Mouse (Mus musculus) mature B cell (primary cell): Measurements from ENCODE around the gene Vezf1.

Experiments used
- in situ Hi-C: fragments of 300-500 bp; cut with MboI; formaldehyde crosslinking; loops from 2 replicates; pipeline ENCODE4 v1.14.3; 2019

Vezf1 gene

DNA sequence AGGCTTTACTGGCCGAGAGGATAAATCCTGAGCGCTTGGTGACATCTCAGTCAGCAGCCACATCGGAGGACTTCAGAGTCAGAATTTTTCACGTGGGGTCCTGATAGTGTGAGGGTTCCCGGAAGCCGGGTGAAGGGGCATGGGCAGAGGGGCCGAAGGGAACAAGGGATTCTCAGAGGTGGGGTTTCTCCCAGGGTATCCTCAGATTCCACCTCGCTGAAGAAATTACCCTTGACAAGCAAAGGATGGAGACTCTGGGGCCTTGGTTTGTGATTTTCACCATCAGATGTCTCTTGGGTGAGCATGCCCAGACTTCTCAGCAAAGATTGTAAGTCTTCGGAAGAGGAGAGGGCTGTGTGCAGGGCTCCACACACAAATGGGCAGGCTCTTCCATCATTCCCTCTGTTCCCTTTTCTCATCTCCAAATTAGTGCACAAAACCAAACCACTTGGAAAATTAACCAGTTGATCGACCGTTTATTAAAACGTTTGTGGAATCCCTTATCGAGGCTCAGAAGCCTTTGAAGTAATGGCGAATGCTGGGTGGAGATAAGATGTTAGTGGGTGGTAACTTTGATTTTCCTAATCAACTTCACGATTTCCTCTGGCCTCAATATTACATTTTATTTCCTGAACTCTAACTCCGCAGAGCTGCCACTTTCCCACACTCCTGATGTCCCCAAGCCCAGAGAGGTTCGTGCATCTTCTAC is 30.1 kb downstream of the Vezf1 start, which contains the start of gene Cuedc1:
Gene Cuedc1 (plus strand): TSS at position 38 of the 709 bp plus-strand sequence.
- in situ Hi-C loops, result no loop called here

DNA sequence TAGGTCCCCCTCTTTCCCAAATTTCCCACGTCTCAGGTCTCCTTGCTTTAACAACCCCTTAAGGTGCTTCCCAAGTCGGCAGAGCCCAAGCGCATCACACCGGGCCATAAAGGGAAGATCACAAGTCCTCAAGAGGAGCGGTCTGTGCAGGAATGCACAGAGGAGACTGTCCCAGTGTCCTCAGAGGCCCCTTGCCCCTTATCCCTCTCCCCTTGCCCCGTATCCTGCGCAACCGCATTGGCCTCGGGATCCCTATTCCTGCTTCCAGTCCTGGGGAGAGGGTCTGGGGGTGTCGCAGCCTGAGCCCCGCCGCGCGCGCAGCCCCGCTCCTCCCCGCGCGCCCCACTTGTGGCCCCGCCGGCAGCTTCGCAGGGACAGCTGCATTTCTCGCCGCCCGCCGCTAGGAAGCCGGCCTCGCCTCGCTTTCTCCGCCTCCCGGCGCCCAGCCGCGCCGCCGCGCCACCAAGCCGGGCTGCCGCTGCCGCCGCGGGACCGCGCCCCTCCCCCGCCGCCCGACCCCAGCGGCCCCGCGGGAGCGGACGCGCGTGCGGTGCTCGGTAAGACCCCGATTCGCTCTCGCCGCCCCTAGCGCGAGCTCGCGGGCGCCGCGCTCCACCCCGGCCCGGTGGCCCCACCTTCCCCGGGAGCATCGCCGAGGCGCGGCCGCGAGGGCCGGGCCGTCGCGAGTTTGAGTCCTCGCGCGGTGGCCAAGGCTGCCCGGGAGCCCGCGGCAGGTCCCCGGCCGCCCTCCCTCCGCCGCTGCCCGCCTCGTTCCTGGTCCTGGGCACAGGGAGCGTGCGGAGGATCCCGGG is 30.9 kb downstream of the Vezf1 start:
- in situ Hi-C loops, result no loop called here

DNA sequence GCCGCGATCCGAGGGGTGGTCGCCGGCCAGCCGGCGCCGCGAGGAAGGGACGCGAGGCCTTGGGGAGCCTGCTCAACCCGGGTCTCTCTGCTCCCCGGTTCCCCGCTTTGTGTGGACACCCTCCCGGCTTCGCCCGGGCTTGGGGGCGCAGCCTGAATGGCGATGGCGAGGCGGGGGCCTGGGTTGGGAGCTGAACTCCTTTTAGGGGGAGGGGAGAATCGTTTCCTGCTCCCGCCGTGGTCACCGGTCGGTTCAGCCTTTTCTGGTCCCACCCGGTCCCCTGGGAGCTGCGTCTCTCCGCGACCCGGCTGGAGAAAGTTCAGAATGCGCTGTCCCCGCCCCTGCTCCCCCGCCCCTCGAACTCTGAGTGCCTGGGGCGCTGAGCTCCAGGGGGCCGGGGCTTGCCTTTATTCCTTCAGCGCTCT is 31.5 kb downstream of the Vezf1 start:
- in situ Hi-C loops, result no loop called here

DNA sequence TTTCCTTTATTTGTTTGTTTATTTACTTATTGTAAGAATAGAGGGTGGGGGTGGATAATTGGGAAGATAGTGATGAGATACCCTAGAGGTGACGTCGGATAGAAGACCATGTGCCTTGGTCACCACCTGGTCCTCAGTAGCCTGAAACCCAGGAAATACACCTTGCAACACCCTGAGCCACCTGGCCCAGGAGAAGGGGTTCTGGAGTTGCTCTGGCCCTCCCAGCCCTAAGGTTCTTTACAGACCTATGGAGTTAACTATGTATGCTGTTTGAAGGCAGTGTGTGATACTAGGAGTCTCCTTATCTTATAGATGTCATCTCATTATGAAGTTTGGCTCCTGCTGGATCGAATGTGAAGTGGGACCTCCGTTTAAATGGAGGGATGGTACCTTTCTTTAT is 32.1 kb downstream of the Vezf1 start:
- in situ Hi-C loops, result no loop called here

DNA sequence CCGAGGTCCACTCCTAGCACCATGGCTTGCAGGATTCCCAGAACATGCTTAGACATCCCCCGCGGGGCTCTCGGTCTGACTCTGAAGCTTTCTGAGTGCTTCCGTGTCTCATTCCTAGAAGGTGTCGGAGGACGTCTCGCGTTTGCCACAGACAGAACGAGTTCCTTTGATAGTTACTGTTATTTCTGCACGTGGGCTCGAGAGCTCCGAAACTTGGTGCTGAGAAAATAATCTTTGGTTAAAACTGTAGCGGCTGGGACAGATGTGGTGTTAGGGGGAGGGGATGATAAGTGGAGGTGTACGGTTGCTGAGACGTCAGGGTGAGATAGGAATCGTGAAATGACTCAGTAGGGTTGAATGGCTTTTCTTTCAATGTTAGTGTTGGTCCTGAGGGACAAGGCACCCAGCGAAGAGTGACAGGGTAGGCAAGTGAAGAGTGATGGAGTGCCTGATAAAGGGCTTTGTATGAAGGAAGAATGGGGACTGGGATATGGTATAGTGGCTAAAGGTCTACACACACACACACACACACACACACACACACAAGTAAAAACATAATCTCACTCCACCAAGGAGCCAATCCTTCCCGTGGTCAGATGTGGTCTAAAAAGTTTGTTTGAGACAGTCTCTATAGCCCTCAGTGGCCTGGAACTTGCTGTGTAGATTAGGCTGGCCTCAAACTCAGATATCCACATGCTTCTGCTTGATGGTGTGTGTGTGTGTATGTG is 35.3 kb downstream of the Vezf1 start:
- in situ Hi-C loops, result no loop called here

DNA sequence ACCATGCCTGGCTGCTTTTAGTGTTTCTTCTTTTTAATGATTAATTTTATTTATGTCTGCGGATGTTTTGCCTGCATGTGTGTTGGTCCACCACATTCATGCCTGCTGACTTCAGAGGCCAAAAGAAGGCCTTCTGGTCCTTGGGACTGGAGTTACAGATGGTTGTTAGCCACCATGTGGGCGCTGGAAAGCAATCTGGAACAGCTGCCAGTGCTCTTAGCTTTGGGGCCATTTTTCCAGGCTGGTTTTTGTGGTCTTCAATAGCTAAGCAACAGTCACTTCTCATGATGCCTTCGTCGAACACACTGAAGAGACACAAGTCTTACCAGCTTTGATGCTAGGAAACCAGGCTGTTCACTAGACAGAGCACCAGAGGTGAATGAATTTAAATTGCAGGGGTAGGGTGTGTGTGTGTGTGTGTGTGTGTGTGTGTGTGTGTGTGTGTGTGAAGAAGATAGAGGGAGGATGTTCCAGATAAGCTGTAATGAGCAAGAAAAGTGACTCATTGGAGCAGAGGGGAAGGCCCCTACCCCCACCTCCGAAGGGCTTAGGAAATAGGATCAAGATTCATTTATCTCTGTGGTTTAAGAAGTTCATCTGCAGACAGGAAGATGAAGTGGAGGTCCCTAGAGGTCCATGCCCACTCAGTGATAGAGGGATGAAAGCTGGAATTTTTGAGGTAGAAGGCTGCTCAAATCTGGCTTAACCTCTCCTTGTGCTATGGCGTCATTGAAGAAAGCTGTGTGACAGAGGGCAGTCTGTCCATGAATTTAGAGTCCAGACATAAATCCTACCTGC is 37.6 kb downstream of the Vezf1 start:
- in situ Hi-C loops, result no loop called here

DNA sequence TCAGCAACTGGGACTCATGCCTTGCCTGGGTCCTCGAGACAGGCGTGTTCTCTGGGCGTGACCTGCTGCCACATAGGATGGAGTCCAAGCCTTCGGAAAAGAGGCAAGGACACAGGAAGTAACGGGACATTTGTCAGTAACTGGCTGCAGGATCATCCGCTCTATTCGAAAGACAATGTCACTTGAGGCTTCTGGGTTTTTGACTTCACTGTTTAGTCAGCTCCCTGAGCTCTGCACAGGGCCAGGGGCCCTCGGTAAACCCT is 38.1 kb downstream of the Vezf1 start:
- in situ Hi-C loops, result no loop called here

DNA sequence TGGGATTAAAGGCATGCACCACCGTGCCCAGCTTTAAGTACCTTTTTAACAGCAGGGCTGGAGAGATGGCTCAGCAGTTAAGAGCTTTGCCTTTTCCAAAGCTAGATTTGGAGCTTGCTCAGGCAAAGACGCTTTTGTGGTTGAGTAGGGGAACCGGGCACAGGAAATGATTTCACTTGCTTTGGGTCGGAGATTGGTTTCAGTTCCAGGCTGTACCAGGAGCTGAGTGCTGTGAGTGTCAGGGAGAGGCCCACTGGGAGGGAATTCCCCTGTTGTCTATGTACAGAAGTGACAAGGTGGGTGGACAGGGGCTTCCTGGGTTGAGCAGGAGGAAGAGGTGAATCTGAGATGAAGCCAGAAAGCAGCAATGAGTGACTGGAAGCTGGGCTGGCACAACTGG is 39.3 kb downstream of the Vezf1 start:
- in situ Hi-C loops, result no loop called here

DNA sequence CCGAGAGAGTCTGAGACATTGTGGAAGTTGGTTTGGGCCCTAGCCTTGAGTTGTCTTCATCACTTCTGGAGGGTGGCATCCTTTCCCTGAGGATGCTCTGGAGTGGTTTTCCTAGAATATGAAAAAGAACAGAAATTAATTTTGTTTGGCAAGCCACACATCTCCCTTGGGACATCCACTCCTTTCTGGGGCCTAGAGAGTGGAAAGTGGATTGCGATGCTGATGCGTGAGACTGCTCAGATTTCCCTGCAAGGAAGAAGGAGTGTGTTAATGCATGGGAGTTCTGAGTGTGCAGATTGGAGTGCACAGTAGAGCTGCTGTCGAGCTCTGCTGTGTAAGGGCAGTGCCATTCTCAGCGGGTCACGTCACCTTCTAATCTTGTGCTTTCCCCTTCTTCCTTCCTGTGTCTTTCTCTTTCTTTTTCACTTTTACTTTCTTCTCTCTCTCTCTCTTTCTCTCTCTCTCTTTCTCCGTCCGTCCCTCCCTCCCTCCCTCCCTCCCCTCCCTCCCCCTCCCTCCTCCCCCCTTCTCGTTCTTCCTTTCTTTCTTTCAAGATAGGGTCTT is 42.0 kb downstream of the Vezf1 start:
- in situ Hi-C loops, result no loop called here

DNA sequence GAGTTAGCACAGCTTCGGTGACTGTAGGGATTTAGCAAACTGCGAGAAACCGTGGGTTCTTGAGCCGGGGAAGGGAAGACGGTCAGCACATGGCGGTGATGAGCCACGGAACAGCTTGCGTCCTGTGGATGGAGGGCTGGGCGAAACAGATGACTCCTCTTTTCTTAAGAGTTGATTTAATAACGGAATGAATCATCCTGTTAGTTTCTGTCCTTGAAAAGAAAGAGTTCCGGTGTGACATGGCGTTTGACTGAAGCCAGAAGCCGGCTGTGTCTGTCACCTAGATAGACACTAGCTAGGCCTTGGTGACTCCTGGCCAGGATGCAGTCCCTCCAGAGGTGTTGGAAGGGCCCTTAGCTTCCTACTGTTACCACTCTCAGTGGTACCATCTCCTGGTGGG is 44.0 kb downstream of the Vezf1 start:
- in situ Hi-C loops, result no loop called here

DNA sequence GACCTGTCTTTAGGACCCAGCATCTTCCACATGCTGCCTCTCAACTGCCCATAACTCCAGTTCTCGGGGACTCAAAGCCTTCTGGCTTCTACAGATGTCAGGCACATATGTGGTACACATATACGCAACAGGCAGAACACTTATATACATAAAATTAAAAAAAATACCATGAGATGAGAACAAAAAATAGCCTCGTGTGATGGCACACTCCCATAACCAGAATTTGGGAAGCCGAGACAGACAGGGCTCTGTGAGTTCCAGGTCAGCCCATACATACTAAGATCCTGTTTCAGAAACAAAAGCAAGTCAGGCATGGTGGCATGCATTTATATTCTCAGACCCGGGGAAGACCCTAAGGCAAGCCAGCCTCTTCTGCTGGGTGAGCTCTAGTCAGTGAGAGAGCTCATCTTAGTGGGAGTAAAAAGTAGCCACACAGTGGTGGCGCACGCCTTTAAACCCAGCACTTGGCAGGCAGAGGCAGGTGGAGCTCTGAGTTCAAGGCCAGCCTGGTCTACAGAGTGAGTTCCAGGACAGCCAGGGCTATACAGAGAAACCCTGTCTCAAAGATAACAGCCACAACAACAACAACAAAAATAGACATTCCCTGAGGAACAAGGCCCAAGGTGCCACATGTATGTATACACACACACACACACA is 44.7 kb downstream of the Vezf1 start:
- in situ Hi-C loops, result no loop called here

DNA sequence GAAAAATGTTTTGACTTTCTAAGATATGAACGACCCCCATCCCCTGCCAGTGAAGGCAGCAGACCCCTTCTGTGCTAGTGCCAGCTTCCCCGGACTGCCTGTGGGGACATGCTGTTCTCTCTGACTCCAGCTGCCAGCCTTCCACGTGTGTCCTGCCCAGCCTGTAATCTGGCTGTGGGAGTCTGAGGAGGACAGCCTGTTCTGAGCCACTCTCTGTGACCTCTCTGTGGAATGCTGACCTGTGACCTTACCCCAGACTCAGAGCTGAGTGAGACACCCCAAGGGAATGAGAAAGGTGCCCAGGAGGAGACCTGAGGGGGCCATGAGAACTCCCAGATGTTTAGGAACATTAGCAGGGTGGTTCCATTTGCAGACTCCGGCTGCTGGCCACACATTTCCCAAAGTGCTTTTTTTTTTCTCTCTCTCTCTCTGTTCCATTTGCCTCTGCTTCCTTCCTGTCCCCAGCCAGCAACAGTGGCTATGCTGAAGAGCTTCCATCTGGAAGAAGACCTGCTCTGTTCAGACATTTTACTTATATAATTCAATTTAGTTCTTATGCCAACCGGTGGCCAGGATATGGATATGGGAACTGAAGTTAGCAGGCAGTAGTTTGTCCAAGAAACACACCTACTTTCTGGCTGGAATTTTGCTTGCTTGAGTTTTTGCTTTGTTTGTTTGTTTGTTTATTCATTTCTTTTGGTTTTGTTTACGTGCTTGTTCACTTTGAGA is 45.6 kb downstream of the Vezf1 start:
- in situ Hi-C loops, result no loop called here

DNA sequence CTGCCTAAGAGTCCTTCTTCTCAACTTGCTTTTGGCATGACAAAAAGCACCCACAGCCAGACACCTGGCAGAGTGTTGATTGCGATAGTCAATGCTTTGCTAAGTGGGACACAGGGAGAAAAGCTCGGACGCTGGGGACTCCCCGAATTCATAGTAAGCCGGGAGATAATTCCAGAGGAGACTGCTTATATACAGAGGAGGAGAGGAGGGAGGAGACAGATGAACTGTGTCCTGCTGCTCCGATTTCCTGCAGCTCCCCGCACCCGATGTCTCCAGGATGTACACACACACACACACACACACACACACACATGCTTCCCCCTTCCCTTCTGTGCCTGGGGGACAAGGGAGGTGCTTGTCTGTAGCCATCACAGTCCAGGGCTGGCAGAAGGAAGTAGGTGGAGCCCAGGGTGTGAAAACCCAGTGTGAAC is 46.8 kb downstream of the Vezf1 start:
- in situ Hi-C loops, result no loop called here

DNA sequence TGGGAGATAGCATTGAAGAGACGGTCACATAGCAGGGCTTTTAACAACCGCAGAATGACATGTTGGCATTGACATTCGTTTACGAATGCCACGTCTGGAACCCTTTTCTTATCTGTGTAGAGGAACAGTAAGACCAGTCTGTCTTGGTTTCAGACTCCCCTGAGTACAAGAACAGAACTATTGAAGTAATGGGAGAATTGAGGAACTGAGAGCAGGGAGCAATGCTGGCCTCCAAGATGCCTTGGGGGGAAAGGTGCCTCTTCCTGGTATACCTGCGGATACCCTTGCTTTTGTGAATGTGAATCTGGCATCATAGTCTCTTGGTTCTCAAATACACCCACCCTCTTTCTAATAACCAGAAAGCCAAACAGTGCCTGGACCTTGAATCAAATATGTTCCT is 48.5 kb downstream of the Vezf1 start:
- in situ Hi-C loops, result no loop called here

DNA sequence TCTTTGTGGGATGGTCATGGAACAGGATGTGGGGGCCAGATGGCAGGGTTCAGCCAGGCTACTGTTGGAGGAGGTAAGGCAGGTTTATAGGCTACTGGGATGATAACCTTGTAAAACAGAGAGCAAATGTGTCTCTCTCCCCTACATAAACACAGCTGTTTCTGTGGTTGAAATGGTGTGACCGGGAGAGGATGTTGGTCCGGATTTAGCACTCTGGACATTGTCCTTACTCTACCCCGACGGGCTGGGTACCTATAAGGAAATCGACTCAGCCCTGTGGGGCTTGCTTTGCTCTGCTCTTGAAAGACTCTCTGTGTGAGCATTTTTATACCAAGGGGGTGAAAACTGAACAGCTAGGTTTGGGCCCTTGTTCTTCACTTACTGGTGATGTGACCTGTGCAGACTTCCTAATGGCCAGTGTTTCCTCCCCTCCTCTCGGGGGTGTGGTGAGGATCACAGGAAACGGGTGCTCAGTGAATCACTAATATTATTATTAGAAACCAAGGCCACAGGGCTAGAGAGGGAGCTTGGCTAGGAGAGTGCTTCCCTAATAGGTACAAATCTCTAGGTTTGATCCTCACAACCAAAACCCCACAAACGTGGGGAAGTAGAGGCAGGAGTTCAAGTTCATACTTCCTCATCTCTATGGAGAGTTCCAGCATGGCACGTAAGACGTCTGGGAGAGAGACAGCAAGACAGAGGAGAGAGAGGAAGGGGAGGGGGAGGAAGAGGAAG is 49.4 kb downstream of the Vezf1 start:
- in situ Hi-C loops, result no loop called here

DNA sequence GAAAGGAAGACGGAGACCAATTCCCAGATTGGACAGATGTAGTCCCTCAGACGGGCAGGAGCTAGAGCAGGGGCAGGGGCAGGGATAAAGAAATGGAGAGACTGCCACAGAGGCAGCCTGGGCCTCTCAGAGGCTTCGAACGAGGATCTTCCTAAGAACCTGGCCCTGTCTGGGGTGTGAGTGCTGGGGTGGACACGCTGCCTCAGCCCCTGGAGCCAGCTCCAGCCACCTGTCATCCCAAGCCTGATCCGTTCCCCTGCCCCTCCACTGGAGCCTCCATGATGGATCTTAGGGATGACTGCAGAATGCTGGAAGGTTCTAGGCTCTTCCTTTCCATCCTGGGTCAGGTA is 50.0 kb downstream of the Vezf1 start:
- in situ Hi-C loops, result no loop called here

DNA sequence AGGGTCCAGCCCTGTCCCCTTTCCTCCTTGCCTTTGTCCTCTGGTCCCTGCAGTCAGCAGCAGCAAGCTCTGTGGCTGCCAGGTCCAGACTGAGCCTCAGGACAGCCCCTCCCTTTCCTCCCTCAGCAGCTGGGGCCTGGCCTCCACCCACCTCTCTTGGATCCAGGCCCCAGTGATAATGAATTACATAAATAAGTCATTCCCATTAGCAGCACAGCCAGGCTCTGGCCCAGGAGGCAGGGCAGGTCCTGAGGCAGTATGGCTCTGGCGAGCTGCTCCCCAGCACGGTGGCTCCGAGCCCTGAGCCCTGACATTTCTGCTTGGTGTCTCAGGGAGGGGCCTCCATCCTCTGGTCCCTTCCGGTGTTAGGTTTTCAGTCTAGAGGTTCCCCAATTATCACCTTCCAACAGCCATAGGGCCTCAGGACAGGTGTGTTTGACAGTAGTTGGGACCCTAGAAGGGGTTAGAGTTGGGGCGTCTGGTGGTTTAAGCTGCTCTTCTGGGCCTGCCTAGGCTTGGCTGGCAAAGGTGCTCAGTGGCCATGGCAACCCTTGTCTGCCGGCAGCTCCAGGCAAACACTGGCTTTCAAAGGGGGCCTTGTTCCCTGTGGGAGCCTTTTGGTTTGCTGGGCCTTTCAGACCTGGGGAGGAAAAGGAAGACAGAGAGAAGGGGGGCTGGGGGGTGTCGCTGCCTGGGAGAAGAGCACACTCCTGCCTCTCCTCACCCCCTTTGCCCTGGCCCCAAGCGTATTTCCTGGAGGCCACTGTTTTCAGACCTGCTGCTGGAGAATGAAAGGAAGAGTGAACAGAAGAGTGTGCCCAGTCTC is 51.0 kb downstream of the Vezf1 start:
- in situ Hi-C loops, result no loop called here

DNA sequence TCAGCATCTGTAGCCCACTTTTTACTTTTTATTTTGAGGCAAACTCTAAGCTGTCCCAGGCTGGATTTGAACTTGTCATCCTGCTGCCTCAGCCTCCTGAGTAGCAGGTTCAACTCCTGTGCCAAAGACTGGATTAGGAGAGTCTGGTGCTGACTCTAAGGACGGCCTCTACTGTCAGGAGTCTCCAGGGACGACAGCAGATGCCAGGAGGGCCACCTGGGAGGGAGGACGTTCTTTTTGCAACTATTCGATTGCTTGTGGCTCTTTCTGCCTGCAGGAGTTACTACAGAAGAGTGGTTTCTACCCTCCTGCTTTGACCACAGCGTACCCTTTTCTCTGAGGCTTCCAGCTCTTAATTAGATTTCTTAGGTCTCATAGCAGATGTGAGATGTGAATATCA is 54.5 kb downstream of the Vezf1 start:
- in situ Hi-C loops, result no loop called here

DNA sequence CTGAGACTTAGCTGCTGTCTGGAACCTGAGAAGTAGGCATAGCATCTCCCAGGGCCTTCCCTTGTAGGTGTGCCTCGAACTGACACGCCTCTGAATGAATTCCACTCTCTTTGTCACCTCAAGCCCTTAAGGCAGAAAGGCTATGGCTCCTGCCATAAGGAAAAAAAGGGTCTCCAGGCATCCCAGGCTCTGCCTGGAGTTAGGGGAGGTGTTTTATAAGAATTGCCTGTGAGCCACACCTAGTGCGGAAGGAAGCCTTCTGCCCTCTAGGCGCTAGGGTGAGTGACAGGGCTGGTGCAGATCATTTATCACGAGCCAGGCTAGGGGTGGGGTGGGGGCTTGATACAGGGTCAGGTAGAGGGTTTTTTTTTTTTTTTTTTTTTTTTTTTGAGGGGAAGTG is 54.9 kb downstream of the Vezf1 start:
- in situ Hi-C loops, result no loop called here
